In the genomic region with DNA sequence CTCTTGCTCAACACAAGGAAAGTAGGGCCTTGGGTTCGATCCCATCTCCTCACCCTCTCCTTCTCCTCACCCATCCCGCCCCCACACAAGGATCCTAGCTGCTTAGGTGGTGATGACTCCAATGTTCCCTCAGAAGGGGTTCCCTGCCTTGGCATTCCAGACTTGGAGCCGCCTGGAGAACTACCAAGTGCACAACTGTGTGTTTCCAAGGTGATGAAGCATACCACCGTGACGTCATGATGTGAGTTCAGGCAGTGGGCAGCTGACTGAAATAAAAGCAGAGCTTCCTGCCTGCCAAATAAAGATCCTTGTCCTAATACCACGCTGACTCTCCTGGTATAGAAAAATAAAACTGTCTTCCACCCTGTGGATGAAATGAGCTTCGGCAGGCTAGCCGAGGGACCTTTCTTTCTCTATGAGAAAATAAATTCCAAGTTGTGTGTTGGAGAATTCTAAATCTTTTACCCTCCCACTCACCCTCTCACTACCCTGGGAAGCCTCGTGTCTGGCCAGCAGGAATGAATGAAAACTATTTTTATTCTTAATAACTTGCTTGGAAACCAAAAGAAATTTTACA, we compare ENCODE assay signal across 7 mouse cellular contexts.
DNase-seq lines count a peak whose midpoint lies in the region.

No protein-coding gene starts in this region.

- peak; percentile 26 to 54 for DNase-seq in lung, adult 18-20 months
- no peak for DNase-seq in lung, postnatal 14 days
- peak; percentile 28 for DNase-seq in embryo, embryonic 11 days
- peak; percentile 29 to 43 for DNase-seq in kidney, postnatal 36 days
- DNase-seq in right cerebral cortex, adult 2 months (ENCODE audit: low spot score in 2 of 2) = peak; percentile 71 to 76
- no peak for DNase-seq in cerebellum, adult 9-10 months
- DNase-seq in spleen, postnatal 14 days (ENCODE audit: low spot score in 2 of 2) = no peak

Comparison
In these comparisons a context has a peak if more than half of its experiments do, and no peak if none do; other contexts are left out.
1. DNase-seq: peak in lung, adult 18-20 months (2 of 2), embryo, embryonic 11 days (single experiment), kidney, postnatal 36 days (2 of 2) and right cerebral cortex, adult 2 months (2 of 2); none in lung, postnatal 14 days (single experiment), cerebellum, adult 9-10 months (single experiment) and spleen, postnatal 14 days (0 of 2).